Mouse (Mus musculus) lung, embryonic 16.5 days (tissue): ENCODE results near the gene Plet1. TPM values are rescaled to one million over a fixed set of nuclear protein-coding genes. Genes with fewer than 3 reads are reported as not detected.

Experiments
- ATAC-seq: fragments of 200-750 bp; cut with Nextera tagmentation; 2 replicates; pipeline ENCODE4 v1.8.0; 2017; ENCODE audit warnings: low read depth, mild to moderate bottlenecking, moderate library complexity
- H3K27ac ChIP-seq: fragments of 300-500 bp; sonication (generic); 2 replicates; pipeline ENCODE4 v1.5.1; 2014; ENCODE audit warnings: mild to moderate bottlenecking, control low read depth, low read length
- H3K27me3 ChIP-seq: fragments of 300-500 bp; sonication (generic); 2 replicates; pipeline ENCODE4 v1.6.1; 2014; ENCODE audit warnings: low read depth, low read length, mixed read lengths; ENCODE audit not compliant: control insufficient read depth, insufficient read depth
- H3K36me3 ChIP-seq: fragments of 300-500 bp; sonication (generic); 2 replicates; pipeline ENCODE4 v1.6.1; 2014; ENCODE audit warnings: low read length; ENCODE audit not compliant: control insufficient read depth, insufficient read depth
- H3K4me1 ChIP-seq: fragments of 300-500 bp; sonication (generic); replicated peaks from 2 replicates; pipeline ENCODE4 v1.6.1; 2014; ENCODE audit warnings: low read length, mixed read lengths; ENCODE audit not compliant: control insufficient read depth, insufficient read depth
- H3K4me2 ChIP-seq: fragments of 300-500 bp; sonication (generic); 2 replicates; pipeline ENCODE4 v1.6.1; 2014; ENCODE audit warnings: low read depth, low read length, control low read depth
- H3K4me3 ChIP-seq: fragments of 300-500 bp; sonication (generic); 2 replicates; pipeline ENCODE4 v1.5.1; 2014; ENCODE audit warnings: mild to moderate bottlenecking, low read length, control low read depth
- H3K9ac ChIP-seq: fragments of 300-500 bp; sonication (generic); 2 replicates; pipeline ENCODE4 v1.6.1; 2014; ENCODE audit warnings: low read length, control low read depth
- H3K9me3 ChIP-seq: fragments of 300-500 bp; sonication (generic); 2 replicates; pipeline ENCODE4 v1.6.1; 2016; ENCODE audit warnings: low read length; ENCODE audit not compliant: control insufficient read depth
- WGBS: fragments of 180-500 bp; shearing (Covaris S2); extraction: QIAGEN DNeasy Blood & Tissue Kit; methylation state at CpG from one replicate; pipeline ENCODE4 v1.1.7; 2014; 5-methylcytosine and 5-hydroxymethylcytosine counted together
- polyA plus RNA-seq: library from polyadenylated mRNA; unstranded; fragments of >200 nt; fragmentation: Nextera tagmentation; extraction: Ambion mirVana; gene quantifications from 2 replicates; pipeline ENCODE4 v1.2.1, GENCODE M21; 2015

Gene Plet1
- polyA plus RNA-seq, 1 experiment from 2014 or later: 4.1 TPM

DNA sequence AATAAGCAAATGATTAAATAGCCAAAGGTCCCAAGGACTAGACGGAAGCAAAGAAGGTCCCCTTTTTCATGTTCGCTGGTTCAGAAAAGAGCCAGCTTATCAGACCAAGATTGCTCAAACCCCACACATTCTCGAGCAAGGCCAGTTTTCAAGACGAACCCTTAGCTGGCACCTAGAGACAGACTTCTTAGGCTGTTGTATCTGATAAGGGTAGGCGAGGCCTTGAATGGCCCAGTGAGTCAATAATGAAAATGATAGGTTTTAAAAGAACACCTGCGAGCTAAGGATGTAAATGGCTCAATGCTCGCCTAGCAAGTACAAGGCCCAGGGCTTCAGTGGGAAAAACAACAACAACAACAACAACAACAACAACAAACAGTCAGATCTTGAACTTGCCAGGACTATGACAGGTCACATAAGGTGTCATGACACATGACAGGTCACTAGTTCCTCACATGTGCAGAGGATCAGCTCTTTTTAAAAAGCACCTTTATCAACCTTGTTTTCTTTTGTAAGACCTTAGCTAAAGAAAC lies 42.3 kb downstream of the Plet1 start:
- Histone ChIP-seq H3K4me2 (no peak overlapping the region), H3K4me1 (no peaks in the 10 kb centered on the region), H3K36me3 (no peaks in the 10 kb centered on the region), H3K9me3 (no peaks in the 10 kb centered on the region), H3K4me3 (no peak overlapping the region), H3K9ac (no peak overlapping the region), H3K27ac (no peak overlapping the region), H3K27me3 (no peaks in the 10 kb centered on the region)
- 48% methylated on average over 7 of the region's 7 CpGs for WGBS
- ATAC-seq: no peak

GRCm38 (mm10) chr9:50537295-50537694 lies 43.0 kb downstream of the Plet1 start:
- Histone ChIP-seq H3K9me3 (no peaks in the 10 kb centered on the region), H3K27me3 (no peaks in the 10 kb centered on the region), H3K9ac (no peak overlapping the region), H3K4me2 (no peak overlapping the region), H3K27ac (no peak overlapping the region), H3K36me3 (no peaks in the 10 kb centered on the region), H3K4me1 (no peaks in the 10 kb centered on the region), H3K4me3 (no peak overlapping the region)
- 49% methylated on average over 4 of the region's 4 CpGs for WGBS
- ATAC-seq: no peak

- no peaks in the 10 kb centered on the region for H3K4me1 ChIP-seq
- no peaks in the 10 kb centered on the region for H3K27me3 ChIP-seq
- no peak overlapping the region for H3K4me2 ChIP-seq
- no peak overlapping the region for H3K9ac ChIP-seq
- no peaks in the 10 kb centered on the region for H3K9me3 ChIP-seq
- no peak overlapping the region for H3K4me3 ChIP-seq
- WGBS: 52% methylated on average over 7 of the region's 7 CpGs
- no peaks in the 10 kb centered on the region for H3K36me3 ChIP-seq
- ATAC-seq: no peak
- no peak overlapping the region for H3K27ac ChIP-seq
Measured at GRCm38 (mm10) chr9:50540170-50540569, 45.8 kb downstream of the Plet1 start.

GRCm38 (mm10) chr9:50542401-50542800 lies 48.1 kb downstream of the Plet1 start:
- H3K9ac ChIP-seq: no peak overlapping the region
- no peak for ATAC-seq
- 66% methylated on average over 9 of the region's 9 CpGs for WGBS

GRCm38 (mm10) chr9:50547859-50548478 lies 53.6 kb downstream of the Plet1 start:
- no peaks in the 10 kb centered on the region for H3K9me3 ChIP-seq
- H3K27ac ChIP-seq: no peak overlapping the region
- no peaks in the 10 kb centered on the region for H3K36me3 ChIP-seq
- no peak overlapping the region for H3K4me3 ChIP-seq
- no peak overlapping the region for H3K9ac ChIP-seq
- 19% methylated on average over 5 of the region's 5 CpGs for WGBS
- ATAC-seq: no peak
- no peaks in the 10 kb centered on the region for H3K27me3 ChIP-seq
- H3K4me1 ChIP-seq: no peaks in the 10 kb centered on the region
- H3K4me2 ChIP-seq: no peak overlapping the region

More at GRCm38 (mm10) chr9:50542401-50542800, 48.1 kb downstream of the Plet1 start:
- Histone ChIP-seq H3K4me3 (no peak overlapping the region), H3K27ac (no peak overlapping the region), H3K4me2 (no peak overlapping the region), H3K4me1 (no peaks in the 10 kb centered on the region), H3K27me3 (no peaks in the 10 kb centered on the region), H3K9me3 (no peaks in the 10 kb centered on the region), H3K36me3 (no peaks in the 10 kb centered on the region)

- H3K36me3 ChIP-seq: no peaks in the 10 kb centered on the region
- no peak overlapping the region for H3K9ac ChIP-seq
- H3K27me3 ChIP-seq: no peaks in the 10 kb centered on the region
- WGBS: 47% methylated on average over 4 of the region's 4 CpGs
- H3K4me2 ChIP-seq: no peak overlapping the region
- H3K4me1 ChIP-seq: no peaks in the 10 kb centered on the region
- no peaks in the 10 kb centered on the region for H3K9me3 ChIP-seq
- H3K27ac ChIP-seq: no peak overlapping the region
- no peak overlapping the region for H3K4me3 ChIP-seq
- ATAC-seq: no peak
Measured at GRCm38 (mm10) chr9:50548936-50549335, 54.6 kb downstream of the Plet1 start.

- WGBS: 59% methylated on average over 5 of the region's 5 CpGs
- H3K9ac ChIP-seq: no peak overlapping the region
- no peak for ATAC-seq
- H3K27me3 ChIP-seq: no peaks in the 10 kb centered on the region
- H3K27ac ChIP-seq: no peak overlapping the region
- no peak overlapping the region for H3K4me3 ChIP-seq
- no peaks in the 10 kb centered on the region for H3K36me3 ChIP-seq
- H3K9me3 ChIP-seq: no peaks in the 10 kb centered on the region
- no peaks in the 10 kb centered on the region for H3K4me1 ChIP-seq
- H3K4me2 ChIP-seq: no peak overlapping the region
Measured at GRCm38 (mm10) chr9:50552206-50552605, 57.9 kb downstream of the Plet1 start.

GRCm38 (mm10) chr9:50553547-50553946 lies 59.2 kb downstream of the Plet1 start:
- Histone ChIP-seq H3K36me3 (no peaks in the 10 kb centered on the region), H3K9ac (no peak overlapping the region), H3K27me3 (no peaks in the 10 kb centered on the region), H3K4me3 (no peak overlapping the region), H3K4me1 (no peaks in the 10 kb centered on the region), H3K9me3 (no peaks in the 10 kb centered on the region), H3K27ac (no peak overlapping the region), H3K4me2 (no peak overlapping the region)
- 70% methylated on average over 2 of the region's 2 CpGs for WGBS
- no peak for ATAC-seq

- WGBS: 29% methylated on average over 12 of the region's 12 CpGs
- H3K27ac ChIP-seq: no peak within 1 kb of the TSS
- H3K36me3 ChIP-seq: no peaks in the 10 kb centered on the region
- H3K4me2 ChIP-seq: peak within 1 kb of the TSS; percentile 21
- no peak within 1 kb of the TSS for H3K4me3 ChIP-seq
- H3K4me1 ChIP-seq: no peaks in the 10 kb centered on the region
- H3K9ac ChIP-seq: no peak within 1 kb of the TSS
- H3K9me3 ChIP-seq: no peaks in the 10 kb centered on the region
- H3K27me3 ChIP-seq: no peaks in the 10 kb centered on the region
- ATAC-seq: no peak
Measured at GRCm38 (mm10) chr9:50554241-50555093, 60.1 kb downstream of the Plet1 start, which contains the start of gene Il18. Gene Il18, plus strand, starts transcription at chr9:50554827.
